Mouse (Mus musculus) left cerebral cortex, adult 8-10 months (tissue): ENCODE results near the gene Cdk6. TPM values are rescaled to one million over a fixed set of nuclear protein-coding genes. Genes with fewer than 3 reads are reported as not detected.
"Not testable (repeated sequence)": the region's sequence is repeated elsewhere in the genome, so short reads cannot be mapped to it uniquely, and the experiment has no call there.

ENCODE experiments used
- DNase-seq, 2 experiments: peaks; one replicate each; pipeline ENCODE4 v3.0.0; 2022; ENCODE audit warnings: low spot score in 2 of 2
- total RNA-seq, 4 experiments: library from RNA; stranded (reverse); gene quantifications; 2 replicates each; pipeline ENCODE4 v1.2.4; 2022

The Cdk6 gene
- total RNA-seq, 4 experiments from 2014 or later: 2.4 to 6.4 (median 3.8) TPM

DNA sequence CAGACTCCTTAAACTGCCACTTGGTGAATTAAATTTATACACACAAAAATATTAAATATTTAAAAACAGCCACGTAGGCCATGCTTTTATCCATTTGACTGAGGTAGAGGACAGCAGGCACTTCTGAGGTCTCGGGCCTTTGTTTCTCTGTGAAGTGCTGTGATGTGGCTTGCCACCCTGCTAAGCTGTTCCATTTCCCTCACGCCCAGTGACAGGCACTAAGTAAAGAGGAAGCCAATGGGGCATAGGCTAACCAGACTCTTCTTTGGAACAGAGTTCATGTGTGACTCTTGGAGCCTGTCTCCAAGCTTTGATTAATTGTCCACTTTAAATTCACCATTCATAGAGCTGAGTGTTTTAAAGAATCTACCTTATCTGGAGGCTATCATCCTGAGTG, 79.5 kb downstream of the Cdk6 start:
- DNase-seq: no peak

DNA sequence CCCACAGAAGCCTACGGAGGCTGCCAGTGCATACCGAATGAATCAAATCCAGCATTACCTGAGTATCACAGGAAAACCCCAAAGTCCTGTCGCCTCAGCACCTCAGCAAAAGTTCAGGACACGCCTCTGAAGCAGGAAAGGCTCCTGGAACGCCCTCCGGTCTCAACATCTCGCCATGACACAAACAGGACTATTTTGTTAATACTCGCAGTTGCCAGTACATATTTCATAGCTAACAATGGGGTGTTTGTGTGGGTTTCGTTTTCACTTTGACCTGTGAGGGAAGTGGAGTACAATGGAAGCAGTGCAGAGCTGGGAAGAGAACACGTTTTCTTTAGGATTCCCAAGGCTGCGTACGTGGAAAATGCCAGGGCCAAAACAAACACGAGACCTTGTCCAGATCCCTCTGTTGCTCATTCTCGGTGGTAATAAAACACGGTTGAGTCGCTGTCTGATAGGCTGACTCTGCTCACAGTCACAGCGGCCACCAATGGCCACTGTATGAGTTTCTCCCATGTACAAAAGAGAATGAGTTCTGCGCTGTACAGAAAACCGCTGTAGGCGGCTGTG, 91.9 kb downstream of the Cdk6 start:
- not testable (repeated sequence) for DNase-seq

DNA sequence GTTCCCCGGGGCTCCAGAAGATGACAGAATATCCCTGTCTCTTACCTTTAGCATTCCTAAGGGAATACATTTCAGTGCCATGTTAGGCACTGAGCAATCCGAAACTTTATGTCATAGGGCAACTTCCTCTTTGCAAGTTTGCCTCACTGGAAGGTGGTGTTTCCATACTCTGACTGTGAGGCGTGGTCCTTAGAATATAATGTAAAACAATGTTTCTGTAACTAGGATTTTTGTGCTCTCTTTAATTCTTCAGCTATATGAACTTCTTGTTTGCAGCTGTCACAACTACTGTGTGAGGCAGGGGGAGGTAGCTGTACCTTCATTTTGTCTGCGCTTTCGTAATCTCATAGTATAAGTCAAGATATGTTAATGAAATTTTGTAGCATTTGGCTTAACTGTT, 92.8 kb downstream of the Cdk6 start:
- DNase-seq: not testable (repeated sequence)

DNA sequence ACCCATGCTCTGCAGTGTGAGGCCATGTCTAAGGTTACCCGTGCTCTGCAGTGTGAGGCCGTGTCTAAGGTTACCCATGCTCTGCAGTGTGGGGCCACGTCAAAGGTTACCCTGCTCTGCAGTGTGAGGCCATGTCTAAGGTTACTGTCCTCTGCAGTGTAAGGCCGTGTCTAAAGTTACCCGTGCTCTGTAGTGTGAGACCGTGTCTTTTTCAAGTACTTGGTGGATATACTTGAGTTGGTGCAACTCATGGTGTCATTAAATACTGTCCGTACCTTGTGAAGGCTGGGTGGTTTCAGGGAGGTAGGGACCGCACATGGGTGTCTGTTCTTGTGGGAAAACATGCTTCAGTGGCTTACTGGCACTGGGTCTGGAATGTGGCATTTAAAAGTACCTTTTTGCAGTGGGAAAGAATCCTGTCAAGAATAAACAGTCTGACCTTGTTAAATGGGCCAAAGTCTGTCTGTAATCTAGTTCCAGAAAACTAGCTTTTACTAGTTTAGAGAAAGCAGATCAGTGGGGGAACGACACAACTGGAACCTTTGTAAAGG, 97.2 kb downstream of the Cdk6 start:
- DNase-seq: not testable (repeated sequence)

DNA sequence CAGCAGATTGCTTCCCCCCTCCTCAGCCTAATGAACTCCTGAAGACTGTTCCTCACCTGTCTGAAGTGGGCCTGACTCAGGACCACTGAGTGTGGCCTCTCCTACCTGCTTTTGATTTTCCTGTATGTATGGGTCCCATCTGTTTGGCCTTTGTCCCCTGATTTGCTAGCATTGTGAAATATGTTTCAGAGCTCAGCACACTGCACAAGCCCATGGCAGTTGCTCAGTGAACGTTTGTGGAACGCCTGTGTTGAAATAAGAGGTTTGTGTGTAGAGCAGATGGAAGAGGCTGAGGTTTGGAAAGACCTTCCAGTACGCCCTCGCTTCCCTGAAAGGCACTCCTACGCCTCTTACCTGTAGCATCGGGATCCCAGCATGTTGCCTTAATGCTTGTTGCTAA, 98.1 kb downstream of the Cdk6 start:
- not testable (repeated sequence) for DNase-seq

DNA sequence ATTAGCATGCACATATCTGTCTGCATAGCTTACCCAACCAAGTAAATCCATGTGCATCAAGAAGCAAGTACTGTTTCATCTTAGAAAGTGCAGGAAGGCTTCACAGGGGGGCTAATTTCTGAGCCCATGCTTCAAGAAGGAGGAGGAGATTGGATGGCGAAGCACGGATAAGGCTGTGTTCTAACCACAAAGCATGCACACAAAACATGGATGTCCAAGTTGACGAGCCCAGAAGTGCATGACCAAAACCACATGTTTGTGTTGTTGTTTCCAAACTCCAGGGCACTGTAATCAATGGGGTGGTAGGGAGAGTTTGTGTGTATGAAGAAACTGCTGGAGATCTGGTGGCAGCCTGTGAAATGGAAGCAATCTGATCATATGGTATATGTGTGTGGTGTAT, 101.2 kb downstream of the Cdk6 start:
- not testable (repeated sequence) for DNase-seq

DNA sequence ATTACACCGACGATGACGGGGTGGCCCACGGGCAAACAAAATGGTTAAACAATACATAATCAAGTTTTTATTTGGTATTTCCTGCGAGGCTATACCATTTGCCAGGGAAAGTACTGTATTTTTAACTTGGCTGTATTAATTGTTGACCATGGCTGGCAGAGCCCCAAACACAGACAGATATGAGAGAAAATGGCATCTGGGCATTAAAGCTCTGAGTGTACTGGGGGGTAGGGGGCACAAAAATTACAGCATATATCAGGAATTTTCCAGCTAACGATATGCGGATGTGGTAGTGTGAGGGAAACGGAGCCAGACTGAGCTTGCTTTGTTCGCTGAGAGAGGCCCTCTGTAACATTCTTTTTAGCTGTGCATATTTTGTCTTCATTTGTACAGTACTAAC, 109.9 kb downstream of the Cdk6 start:
- DNase-seq: not testable (repeated sequence)

DNA sequence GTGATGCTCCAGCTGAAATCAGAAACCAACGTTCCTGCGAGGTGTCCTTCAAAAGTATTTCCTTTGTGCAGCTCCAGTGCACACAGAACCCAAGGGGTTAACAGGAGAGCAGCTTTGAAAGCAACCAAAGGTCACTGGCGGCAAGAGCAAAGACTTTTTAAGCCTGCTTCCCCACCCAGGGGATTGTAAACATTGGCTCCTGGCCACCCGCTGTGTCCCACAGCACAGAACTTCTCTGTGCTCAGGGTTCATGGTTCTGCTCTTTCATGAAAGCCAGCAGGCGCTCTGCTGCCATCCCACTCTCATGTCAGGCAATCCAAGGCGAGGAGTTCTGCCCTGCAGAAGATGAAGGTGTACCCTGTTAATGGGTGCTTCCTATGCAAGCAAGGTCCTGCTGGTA, 112.7 kb downstream of the Cdk6 start:
- not testable (repeated sequence) for DNase-seq

DNA sequence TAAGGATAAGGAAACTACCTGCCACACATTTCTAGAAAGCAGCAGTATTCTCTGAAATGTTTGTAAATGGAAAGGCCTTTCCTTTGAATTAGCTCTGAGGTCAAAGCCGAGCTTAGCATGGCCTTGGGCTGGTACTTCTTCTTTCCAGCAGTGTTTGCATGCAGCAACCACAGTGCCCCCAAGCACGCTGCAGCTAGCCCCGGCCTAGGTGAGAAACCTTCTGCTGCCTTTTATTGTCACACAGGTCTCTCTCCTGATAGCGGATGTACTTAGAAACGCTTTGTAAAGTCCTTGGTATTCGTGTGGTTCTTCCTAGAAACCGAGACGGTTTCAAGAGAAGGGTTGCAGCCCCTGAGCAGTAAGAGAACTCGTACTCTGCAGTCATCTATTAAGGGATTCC, 119.6 kb downstream of the Cdk6 start:
- DNase-seq: no peak

DNA sequence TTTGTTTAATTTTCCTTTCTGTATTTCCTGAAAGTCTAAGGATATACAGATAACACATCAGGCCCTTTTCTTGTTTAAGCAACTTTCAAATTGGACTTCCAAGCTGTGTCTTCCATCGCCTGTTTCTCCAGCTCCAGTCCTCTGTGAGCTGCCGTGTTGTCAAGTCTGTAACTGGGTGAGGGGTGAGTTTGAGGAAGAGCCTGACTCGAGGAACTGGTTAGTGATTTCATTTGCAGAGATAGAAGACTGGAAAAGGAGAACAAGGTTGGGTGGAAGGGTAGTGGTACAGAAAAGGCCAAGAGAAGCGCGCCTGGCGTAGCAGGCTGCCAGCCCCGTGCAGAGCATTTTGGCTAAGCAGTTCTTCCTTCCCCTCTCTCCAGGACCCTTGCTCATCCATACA, 120.1 kb downstream of the Cdk6 start:
- DNase-seq: no peak

DNA sequence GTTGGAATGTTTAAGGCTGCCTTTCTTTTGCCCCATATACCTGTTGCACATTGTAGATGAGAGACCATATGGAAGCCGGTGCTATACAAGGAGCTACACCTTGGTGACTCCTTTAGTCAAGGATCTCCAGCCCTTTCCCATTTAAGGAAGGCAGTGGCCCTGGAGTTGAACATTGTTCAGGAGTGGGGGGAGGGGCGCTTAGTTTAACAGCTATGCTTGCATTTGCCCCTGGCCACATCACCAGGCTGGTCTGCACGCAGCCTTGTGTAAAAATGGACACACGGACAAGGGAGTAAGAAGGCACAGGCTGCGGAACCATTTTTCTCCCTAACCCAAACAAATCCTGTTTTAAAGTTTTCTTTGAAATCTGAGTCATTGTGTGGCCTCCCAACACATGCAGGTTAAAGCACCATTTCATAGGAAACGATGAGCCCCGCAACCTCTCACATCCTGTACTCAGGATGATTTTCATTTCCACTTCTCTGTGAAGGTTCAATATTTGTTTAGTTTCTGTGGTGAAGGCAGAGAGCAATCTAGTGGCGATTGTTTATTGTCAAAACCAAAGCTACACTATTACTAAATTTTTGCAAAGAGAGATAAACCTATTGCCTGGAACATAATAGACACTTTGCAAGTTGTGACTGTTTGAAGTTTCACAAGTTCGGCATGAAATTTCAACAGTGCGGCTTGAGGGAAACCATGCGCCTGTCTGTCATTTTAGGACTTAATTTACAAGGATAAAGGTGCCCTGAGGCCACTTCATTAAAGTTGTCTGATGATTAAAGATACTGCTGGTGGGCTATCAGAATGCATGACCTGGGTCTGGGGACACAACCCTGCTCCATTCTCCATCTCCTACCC, 121.8 kb downstream of the Cdk6 start:
- no peak for DNase-seq

DNA sequence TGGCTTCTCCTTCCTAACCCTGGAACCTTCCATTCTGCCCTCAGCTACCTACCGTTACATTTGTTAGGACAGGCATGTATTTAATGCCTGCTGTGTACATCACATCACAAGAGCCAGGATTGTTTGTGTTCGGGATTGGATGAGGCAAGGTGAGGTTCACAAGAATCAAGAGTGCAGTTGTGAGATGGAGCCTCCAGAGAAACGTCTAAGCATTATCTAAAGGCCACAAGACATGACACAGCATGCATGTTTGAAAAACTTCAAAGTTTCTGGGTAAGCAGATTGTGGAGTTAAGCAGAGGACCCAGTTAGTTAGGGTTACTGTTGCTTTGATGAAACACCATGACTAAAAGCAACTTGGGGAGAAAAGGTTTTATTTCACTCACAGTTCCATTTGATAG, 122.5 kb downstream of the Cdk6 start:
- no peak for DNase-seq

DNA sequence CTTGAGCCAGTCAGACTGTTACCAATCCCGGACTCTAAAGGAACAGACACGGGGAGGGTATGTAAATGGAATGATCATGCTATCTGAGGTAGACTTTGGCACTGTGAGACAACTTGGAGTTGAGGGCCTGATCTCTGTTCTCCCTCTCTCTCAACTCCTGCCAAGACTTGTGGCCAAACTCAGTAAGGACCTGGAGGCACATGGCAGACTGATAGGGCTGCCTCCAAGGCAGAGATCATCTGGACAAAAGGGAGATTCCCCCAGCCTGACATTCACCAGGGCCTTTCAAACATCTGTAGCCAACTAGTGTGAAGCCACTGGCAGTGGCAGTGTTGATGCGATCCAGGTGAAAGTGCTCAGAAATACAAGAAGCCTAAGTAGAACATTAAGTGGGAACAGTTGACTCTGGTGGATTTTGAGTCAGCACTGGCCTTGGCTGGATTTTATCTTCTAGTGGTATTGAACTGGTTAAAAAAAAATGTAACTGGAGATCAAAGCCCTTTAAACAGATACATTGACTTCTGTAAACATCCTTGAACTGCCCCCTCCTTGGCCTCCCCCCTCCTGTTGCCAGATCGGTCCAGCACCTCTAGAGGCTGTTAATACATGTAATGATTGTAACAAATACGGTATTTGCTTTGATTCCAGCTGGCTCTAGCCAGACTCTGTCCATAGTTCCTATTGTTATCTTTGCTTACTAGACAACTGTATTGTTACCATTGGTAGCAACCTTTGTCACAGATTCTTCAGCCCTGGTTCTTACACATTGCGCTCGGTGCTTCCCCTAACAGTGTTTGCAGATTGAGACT, 125.0 kb downstream of the Cdk6 start:
- DNase-seq: no peak

DNA sequence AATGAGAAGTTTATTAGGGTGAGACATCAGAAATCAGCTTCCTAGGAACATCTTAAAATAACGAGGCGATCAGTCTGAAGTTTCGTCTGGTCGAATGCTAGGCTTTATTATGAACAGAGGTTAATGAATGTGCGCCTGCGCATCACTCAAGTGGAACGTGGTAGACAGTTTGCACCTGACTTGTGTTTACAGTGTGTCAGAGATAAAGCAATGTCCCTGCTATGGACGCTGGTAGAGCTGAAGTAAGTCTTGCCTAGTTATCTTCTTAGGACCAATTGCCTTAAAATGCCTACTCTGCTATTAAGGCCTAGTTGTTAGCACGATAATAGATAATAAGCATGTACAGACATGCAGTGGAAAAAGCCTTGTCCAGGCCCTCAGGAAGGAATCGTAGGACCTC, 129.6 kb downstream of the Cdk6 start:
- no peak for DNase-seq

DNA sequence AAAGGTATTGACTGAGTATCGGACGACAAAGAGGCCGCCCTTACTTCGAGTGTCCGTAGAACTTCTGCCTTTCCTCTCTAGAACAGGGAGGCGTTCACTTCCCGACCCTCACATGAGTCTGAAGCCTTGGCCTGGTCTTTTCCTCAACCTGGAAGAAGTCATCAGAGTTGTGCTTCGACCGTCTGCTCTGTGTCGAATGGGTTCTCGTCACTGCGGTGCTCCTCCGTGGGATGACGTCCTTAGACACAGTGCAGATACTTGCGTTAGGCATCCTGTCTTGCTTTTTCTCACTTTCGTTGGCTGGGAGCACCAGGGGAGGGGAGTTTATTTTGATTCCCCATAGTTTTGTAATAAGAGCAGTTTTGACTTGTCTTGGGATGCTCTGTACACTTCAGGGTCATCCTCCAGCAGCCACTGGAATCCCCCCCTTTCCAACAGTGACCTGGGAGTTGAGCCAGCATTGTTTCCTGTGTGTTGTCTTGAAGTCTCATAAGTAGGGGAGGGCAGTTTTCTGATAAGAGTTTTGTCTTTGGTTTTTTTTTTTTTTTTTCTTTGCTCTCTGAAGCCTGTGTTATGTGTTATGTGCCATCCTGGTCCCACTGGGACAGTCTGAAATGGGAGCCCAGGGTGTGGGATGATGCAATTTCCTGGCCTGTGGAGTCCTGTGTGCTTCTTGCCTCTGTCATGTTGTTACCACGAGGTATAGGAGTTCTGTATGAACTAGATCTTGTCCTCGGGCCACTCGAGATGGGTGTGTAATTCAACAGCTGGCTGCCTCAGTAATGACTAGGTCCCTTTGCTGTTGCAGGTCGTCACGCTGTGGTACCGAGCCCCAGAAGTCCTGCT, 131.2 kb downstream of the Cdk6 start:
- DNase-seq: no peak

DNA sequence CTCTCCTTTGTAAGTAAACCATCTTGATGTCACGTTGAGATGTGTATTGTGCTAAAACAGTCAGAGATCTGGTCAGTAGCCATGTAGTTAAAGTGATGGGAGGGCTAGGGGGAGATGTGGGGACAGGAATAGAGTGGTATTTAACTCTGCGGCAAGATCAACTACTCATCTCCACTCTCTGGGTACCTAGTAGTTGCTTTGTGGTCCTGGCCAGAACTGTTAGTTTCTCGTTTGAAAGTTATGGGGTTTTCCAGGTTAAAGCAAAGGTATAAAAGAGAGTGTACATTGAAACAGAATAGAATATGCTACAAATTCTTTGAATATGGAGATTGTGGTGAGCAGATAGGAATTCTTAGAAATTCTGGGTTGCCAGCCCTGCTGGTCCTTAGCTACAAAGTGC, 136.4 kb downstream of the Cdk6 start:
- DNase-seq: no peak

DNA sequence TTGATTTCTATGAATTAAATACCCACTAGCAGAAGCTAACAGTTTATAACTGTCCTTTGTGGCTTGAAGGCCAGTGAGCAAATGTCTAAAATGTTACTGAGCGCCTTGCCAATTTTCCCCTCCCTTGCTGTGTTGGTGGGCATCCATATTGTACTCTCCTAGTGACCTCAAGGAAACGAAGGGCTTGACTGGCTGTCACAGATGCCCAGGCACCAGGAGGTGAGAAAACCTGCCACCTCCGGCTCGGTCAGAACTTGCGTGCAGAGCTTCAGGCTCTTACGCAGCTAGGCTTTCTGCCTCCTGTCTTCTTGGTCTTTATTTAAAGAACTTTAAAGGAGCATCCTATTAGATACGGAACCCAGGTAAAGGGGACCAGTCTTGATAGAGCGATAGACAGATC, 136.9 kb downstream of the Cdk6 start:
- no peak for DNase-seq

DNA sequence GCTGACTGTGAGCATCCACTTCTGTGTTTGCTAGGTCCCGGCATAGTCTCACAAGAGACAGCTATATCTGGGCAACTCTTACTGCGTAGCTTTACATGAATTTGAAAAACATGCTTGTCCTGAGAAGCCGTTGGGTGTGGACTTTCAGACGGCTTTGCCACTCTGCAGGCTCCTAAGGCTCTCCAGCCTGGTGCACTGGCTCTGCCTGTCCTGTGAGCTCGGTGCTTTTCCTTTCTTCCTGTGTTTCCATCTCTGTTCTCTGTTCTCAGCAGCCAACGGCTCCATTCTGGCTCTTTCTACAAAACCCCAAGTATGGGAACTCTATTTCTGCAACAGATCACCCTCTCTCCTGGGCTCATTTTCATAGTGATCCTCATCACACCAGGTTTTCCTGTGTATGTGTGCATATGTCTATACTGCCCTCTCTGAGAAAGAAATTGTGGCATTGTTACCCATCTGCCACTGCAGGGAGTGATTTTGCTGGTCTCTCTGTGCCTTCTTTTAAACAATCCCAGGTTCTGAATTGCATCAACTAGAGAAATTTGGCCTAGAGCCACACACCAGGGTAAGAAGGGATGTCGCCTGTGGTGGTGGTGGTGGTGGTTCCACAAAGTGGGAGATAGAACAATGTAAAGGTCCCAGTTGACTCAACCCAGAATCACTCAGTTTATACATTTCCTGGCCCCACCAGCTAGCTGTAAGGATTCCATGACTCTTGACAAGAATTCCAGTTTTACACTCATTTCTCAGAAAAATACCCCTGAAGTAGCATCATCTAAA, 137.9 kb downstream of the Cdk6 start:
- DNase-seq: no peak

DNA sequence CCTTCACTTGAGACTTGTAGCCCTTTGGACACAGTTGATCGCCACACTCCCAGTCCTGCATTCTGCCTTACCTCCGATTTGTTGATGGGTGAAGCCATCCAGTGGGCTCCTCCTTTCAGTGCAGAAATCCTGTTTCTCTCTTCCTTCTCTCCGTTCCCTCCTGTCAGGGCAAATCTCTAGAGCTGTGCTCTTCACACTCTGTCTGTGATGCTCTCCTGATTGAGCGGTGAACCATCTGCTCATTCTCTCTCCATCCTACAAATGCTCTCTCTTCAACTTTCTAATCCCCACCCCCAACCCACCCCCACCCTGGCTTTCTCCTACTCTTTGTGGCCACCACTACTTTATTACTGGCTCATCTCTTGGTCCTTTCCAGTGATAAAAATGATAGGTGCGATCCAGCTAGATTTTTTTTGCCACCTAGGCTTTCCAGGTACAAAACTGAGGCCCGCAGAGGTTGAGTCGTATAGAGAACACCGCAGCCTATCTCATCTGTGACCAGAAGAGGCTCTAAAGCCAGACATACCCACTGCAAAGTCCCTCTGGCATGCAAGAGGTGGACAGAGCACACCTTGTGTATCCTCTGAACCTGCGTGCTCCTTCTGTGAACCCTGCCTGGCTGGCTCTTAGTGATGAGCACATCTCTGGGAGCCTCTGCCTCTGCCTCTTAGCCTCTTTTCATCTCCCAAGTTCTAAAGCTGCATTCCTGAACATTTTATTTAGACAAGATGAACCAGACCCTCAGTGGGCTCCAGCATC, 139.5 kb downstream of the Cdk6 start:
- DNase-seq: no peak

DNA sequence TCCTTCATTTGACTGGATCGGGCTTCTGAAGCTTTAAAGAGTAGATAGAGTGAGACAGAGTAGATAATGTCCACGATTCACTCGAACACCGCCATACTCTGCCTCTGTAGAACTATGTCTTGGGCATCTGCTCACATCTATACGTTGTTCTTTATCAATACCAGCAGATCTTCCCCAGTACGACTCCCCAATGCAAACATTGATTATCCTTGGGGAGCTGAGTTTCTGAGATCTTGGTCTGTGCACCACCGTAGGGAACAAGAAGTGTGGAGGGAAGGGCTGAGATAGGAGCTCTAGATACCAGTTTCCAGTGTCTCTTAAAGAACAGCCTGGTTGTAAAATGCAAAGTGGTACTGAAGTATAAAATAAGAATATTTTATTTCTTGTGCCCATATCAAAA, 141.2 kb downstream of the Cdk6 start:
- no peak for DNase-seq
